8 mouse cellular contexts compared by ENCODE assay signal in genomic region chr8:107684721-107685691, GRCm38 (mm10).
DNase-seq lines count a peak whose midpoint lies in the region; ATAC-seq and TF ChIP-seq lines count a peak whose summit lies in the region.

No protein-coding gene starts in this region.

- no peaks in the 10 kb centered on the region for H3K4me1 ChIP-seq in forebrain, embryonic 11.5 days (replicated peaks; ENCODE audit: control insufficient read depth, insufficient read depth, low read length)
- H3K4me1 ChIP-seq in forebrain, embryonic 13.5 days = no peaks in the 10 kb centered on the region
- no peaks in the 10 kb centered on the region for H3K4me1 ChIP-seq in thymus, adult 2 months (replicated peaks; ENCODE audit: control insufficient read depth, insufficient read depth, low read length)

- ATAC-seq in forebrain, embryonic 11.5 days (replicated peaks; ENCODE audit: low FRiP score) = no peak
- ATAC-seq in forebrain, embryonic 13.5 days = no peak

- no peak for TF ChIP-seq POLR2A in thymus, adult 2 months (IDR thresholded peaks at IDR 0.05; ENCODE audit: control insufficient read depth, extremely low read depth, insufficient read depth, low read length, poor library complexity)

- no peaks in the 10 kb centered on the region for H3K36me3 ChIP-seq in forebrain, embryonic 11.5 days (ENCODE audit: control insufficient read depth, insufficient read depth, low read length)
- no peaks in the 10 kb centered on the region for H3K36me3 ChIP-seq in forebrain, embryonic 13.5 days (ENCODE audit: poor library complexity, severe bottlenecking)
- H3K36me3 ChIP-seq in thymus, adult 2 months (ENCODE audit: control insufficient read depth, insufficient read depth, low read length) = no peaks in the 10 kb centered on the region

- DNase-seq in forebrain, embryonic 11.5 days (ENCODE audit: low spot score) = peak; percentile 68
- peak; percentile 4 for DNase-seq in thymus, adult 2 months
- DNase-seq in thymus, adult 18-20 months = no peak
- peak; percentile 23 for DNase-seq in fibroblast of lung, adult 2 months (ENCODE audit: low read depth)
- peak; percentile 13 to 57 for DNase-seq in layer of hippocampus, adult 2 months (ENCODE audit: low spot score in 2 of 2)
- peak; percentile 24 to 32 for DNase-seq in lung, postnatal 4 days
- no peak for DNase-seq in yolk sac, embryonic 10.5 days (ENCODE audit: low spot score)

- 61% methylated on average over 29 of the region's 29 CpGs for WGBS in forebrain, embryonic 11.5 days
- WGBS in forebrain, embryonic 13.5 days = 73% methylated on average over 29 of the region's 29 CpGs
- 79% methylated on average over 29 of the region's 29 CpGs for WGBS in thymus, adult 2 months

- no peak overlapping the region for H3K9ac ChIP-seq in forebrain, embryonic 11.5 days (ENCODE audit: low read length)
- H3K9ac ChIP-seq in forebrain, embryonic 13.5 days = no peak overlapping the region

- no peaks in the 10 kb centered on the region for H3K27me3 ChIP-seq in forebrain, embryonic 11.5 days (ENCODE audit: control insufficient read depth, insufficient read depth, low read length)
- no peaks in the 10 kb centered on the region for H3K27me3 ChIP-seq in forebrain, embryonic 13.5 days
- no peaks in the 10 kb centered on the region for H3K27me3 ChIP-seq in thymus, adult 2 months (ENCODE audit: control insufficient read depth, insufficient read depth, low read length)

- no peak overlapping the region for H3K4me3 ChIP-seq in forebrain, embryonic 11.5 days (ENCODE audit: low read depth, low read length)
- H3K4me3 ChIP-seq in forebrain, embryonic 13.5 days = no peak overlapping the region
- H3K4me3 ChIP-seq in thymus, adult 2 months (ENCODE audit: control insufficient read depth, insufficient read depth, low read length) = no peak overlapping the region
- H3K4me3 ChIP-seq in layer of hippocampus, adult 2 months = peak overlapping the region; percentile 13; the same call in 1 of the 2 replicates

- H3K4me2 ChIP-seq in forebrain, embryonic 11.5 days (ENCODE audit: low read depth, low read length, severe bottlenecking) = no peak overlapping the region
- H3K4me2 ChIP-seq in forebrain, embryonic 13.5 days = no peak overlapping the region

- no peak overlapping the region for H3K27ac ChIP-seq in forebrain, embryonic 11.5 days (ENCODE audit: low read depth, low read length)
- no peak overlapping the region for H3K27ac ChIP-seq in forebrain, embryonic 13.5 days
- H3K27ac ChIP-seq in thymus, adult 2 months (ENCODE audit: control insufficient read depth, insufficient read depth, low read length) = no peak overlapping the region
- no peak overlapping the region for H3K27ac ChIP-seq in layer of hippocampus, adult 2 months

- TF ChIP-seq CTCF in thymus, adult 2 months (IDR thresholded peaks at IDR 0.05; ENCODE audit: borderline replicate concordance, control insufficient read depth, extremely low read depth, insufficient read depth, low read length, poor library complexity) = no peak
- TF ChIP-seq CTCF in layer of hippocampus, adult 2 months (conservative IDR thresholded peaks at IDR 0.05) = peak; percentile 84

- no peaks in the 10 kb centered on the region for H3K9me3 ChIP-seq in forebrain, embryonic 11.5 days (ENCODE audit: control insufficient read depth, low read length)
- H3K9me3 ChIP-seq in forebrain, embryonic 13.5 days (replicated peaks) = no peaks in the 10 kb centered on the region

Comparison
In these comparisons a context has a peak if more than half of its experiments do, and no peak if none do; other contexts are left out.
1. DNase-seq: peak in forebrain, embryonic 11.5 days (single experiment), thymus, adult 2 months (single experiment), fibroblast of lung, adult 2 months (single experiment), layer of hippocampus, adult 2 months (2 of 2) and lung, postnatal 4 days (2 of 2); none in thymus, adult 18-20 months (0 of 2) and yolk sac, embryonic 10.5 days (single experiment).